Mouse (Mus musculus) hindbrain, embryonic 12.5 days (tissue): ENCODE results near the gene Olfr157. TPM values are rescaled to one million over a fixed set of nuclear protein-coding genes. Genes with fewer than 3 reads are reported as not detected.
"Not testable (repeated sequence)": the region's sequence is repeated elsewhere in the genome, so short reads cannot be mapped to it uniquely, and the experiment has no call there.

Source experiments
- ATAC-seq: fragments of 200-750 bp; cut with Nextera tagmentation; 2 replicates; pipeline ENCODE4 v1.8.0; 2017; ENCODE audit warnings: moderate TSS enrichment; ENCODE audit not compliant: low FRiP score
- H3K27ac ChIP-seq: fragments of 300-500 bp; sonication (generic); 2 replicates; pipeline ENCODE4 v1.5.1; 2016; ENCODE audit warnings: mild to moderate bottlenecking
- H3K27me3 ChIP-seq: fragments of 300-500 bp; sonication (generic); 2 replicates; pipeline ENCODE4 v1.6.1; 2016; ENCODE audit warnings: mild to moderate bottlenecking
- H3K36me3 ChIP-seq: fragments of 300-500 bp; sonication (generic); 2 replicates; pipeline ENCODE4 v1.6.1; 2016; ENCODE audit warnings: mild to moderate bottlenecking
- H3K4me1 ChIP-seq: fragments of 300-500 bp; sonication (generic); 2 replicates; pipeline ENCODE4 v1.6.1; 2016
- H3K4me2 ChIP-seq: fragments of 300-500 bp; sonication (generic); replicated peaks from 2 replicates; pipeline ENCODE4 v1.6.1; 2016; ENCODE audit warnings: mild to moderate bottlenecking
- H3K4me3 ChIP-seq: fragments of 300-500 bp; sonication (generic); 2 replicates; pipeline ENCODE4 v1.5.1; 2016; ENCODE audit warnings: mild to moderate bottlenecking
- H3K9ac ChIP-seq: fragments of 300-500 bp; sonication (generic); 2 replicates; pipeline ENCODE4 v1.6.1; 2016; ENCODE audit warnings: mild to moderate bottlenecking, moderate library complexity
- H3K9me3 ChIP-seq: fragments of 300-500 bp; sonication (generic); replicated peaks from 2 replicates; pipeline ENCODE4 v1.6.1; 2016; ENCODE audit warnings: mild to moderate bottlenecking
- WGBS: fragments of 180-500 bp; shearing (Covaris S2); methylation state at CpG from one replicate; pipeline ENCODE4 v1.1.7; 2016; 5-methylcytosine and 5-hydroxymethylcytosine counted together
- polyA plus RNA-seq: library from polyadenylated mRNA; unstranded; fragments of >200 nt; fragmentation: Nextera tagmentation; extraction: Ambion mirVana; gene quantifications from 2 replicates; pipeline ENCODE4 v1.2.1, GENCODE M21; 2016

Gene Olfr157
- polyA plus RNA-seq, 1 experiment from 2014 or later = not detected

DNA sequence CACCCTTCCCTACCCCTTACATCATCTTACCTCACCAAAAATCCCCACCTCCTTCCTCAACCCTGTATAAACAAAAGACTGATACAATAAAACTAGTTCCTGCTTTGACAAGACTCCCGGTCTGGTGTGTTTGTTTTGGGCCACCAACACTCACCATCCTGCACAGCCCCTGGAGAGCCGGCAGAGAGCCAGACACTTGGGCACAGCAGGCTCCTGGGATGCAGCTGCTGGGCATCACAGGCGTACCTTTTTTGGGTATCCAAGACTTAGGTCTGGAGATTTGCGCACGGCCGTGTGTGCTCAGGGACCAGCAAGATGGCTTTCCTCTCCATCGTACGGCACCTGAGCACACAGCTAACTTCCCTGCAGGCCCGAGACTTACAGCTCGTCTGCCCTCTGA is 19.9 kb upstream of the Olfr157 start:
- H3K36me3 ChIP-seq = no peaks in the 10 kb centered on the region
- no peak overlapping the region for H3K27ac ChIP-seq

DNA sequence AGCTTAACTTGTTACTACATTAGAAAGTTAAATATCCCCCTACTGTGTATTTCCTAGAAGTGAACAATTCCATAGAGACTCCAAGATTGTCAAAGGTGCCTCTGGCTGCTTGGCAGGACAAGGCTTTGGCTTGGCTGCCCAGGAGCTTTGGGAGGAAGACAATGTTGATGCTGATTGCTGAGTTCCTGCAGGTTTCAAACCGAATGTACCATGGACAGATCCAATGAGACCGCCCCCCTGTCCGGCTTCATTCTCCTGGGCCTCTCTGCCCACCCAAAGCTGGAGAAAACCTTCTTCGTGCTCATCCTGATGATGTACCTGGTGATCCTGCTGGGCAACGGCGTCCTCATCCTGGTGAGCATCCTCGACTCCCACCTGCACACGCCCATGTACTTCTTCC is 14.1 kb upstream of the Olfr157 start:
- H3K4me3 ChIP-seq = no peak overlapping the region
- no peak for ATAC-seq
- no peak overlapping the region for H3K9ac ChIP-seq
- no peaks in the 10 kb centered on the region for H3K27me3 ChIP-seq
- no peaks in the 10 kb centered on the region for H3K9me3 ChIP-seq
- H3K4me2 ChIP-seq = no peak overlapping the region
- H3K36me3 ChIP-seq = no peaks in the 10 kb centered on the region
- no peaks in the 10 kb centered on the region for H3K4me1 ChIP-seq
- H3K27ac ChIP-seq = no peak overlapping the region
- 71% methylated on average over 8 of the region's 8 CpGs for WGBS

More for the DNA sequence above, 19.9 kb upstream of the Olfr157 start:
- H3K9ac ChIP-seq = no peak overlapping the region
- 0 out of 2 replicates have a peak, but pooled peaks cover 3% of the 10 kb centered on the region for H3K4me1 ChIP-seq
- H3K27me3 ChIP-seq = no peaks in the 10 kb centered on the region
- H3K4me3 ChIP-seq = no peak overlapping the region
- 80% methylated on average over 10 of the region's 10 CpGs for WGBS
- ATAC-seq = no peak
- no peaks in the 10 kb centered on the region for H3K9me3 ChIP-seq
- H3K4me2 ChIP-seq = no peak overlapping the region

DNA sequence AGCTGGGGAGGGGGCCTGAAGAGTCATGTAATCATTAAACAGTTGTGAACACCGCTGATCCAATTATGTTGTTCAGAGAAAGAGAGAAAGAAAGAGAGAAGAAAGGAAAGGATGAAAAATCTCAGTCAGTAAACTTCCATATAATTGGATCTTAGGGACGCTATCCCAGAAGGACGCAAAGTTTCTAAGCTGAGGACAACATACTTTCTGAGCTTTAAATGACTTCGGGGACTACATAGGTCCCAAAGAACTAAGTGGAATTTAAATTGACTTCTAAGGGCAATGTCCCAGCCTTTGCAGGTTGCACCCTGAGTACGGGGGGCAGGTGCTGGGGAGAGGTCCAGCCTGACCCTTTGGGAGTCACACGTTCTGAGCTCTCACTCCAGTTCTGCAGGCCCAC is 11.3 kb upstream of the Olfr157 start, which contains the start of gene Olfr155:
Gene Olfr155, plus strand, starts transcription at position 301 of the 400 bp plus-strand sequence.
- H3K27ac ChIP-seq = no peak within 1 kb of the TSS
- H3K4me3 ChIP-seq = no peak within 1 kb of the TSS
- no peak within 1 kb of the TSS for H3K4me2 ChIP-seq
- no peak within 1 kb of the TSS for H3K9ac ChIP-seq
- 85% methylated on average over 6 of the region's 6 CpGs for WGBS
- H3K9me3 ChIP-seq = no peaks in the 10 kb centered on the region
- ATAC-seq = no peak
- H3K36me3 ChIP-seq = no peaks in the 10 kb centered on the region
- no peaks in the 10 kb centered on the region for H3K27me3 ChIP-seq
- no peaks in the 10 kb centered on the region for H3K4me1 ChIP-seq

DNA sequence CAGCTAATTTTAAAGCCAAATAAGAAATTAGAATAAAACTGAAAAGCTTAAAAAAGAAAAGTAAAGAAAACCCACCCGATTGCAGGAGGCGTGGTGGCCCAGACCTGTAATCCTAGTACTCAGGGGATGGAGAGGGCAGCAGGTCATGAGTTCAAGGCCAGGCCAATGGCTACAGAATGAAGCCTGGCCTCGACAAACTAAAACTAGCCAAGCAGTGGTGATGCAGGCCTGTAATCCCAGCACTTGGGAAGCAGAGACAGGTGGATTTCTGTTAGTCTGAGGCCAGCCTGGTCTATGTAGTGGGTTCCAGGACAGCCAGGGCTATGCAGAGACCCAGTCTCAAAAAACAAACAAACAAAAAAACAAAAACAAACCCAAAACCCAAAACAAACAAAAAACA is 1.7 kb downstream of the Olfr157 start:
- Histone ChIP-seq H3K9me3 (no peaks in the 10 kb centered on the region), H3K4me3 (no peak overlapping the region), H3K9ac (no peak overlapping the region), H3K27ac (no peak overlapping the region), H3K4me2 (no peak overlapping the region), H3K4me1 (no peaks in the 10 kb centered on the region), H3K36me3 (no peaks in the 10 kb centered on the region), H3K27me3 (no peaks in the 10 kb centered on the region)
- ATAC-seq = no peak
- WGBS = 69% methylated on average over 3 of the region's 3 CpGs

DNA sequence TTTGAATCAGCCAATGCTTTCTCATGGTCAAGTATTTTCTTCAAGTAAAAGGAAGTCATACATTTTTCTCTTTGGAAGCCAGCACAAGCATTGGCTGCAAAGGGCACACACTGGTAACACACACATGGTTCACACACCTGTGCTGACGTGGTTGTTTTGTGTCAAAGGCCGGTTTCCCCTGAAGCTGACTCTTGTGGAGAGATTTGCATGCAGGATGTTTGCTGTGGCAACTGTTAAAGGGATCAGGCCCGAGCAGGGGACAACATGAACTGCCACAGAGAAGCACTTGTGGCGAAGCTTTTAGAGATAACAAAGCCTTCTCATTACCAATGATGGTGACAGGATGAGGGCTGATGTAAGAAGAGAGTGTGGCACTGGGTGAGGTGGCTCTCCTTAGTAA is 5.3 kb downstream of the Olfr157 start:
- no peak overlapping the region for H3K9ac ChIP-seq
- no peaks in the 10 kb centered on the region for H3K4me1 ChIP-seq
- H3K36me3 ChIP-seq = no peaks in the 10 kb centered on the region
- ATAC-seq = no peak
- H3K9me3 ChIP-seq = no peaks in the 10 kb centered on the region
- no peaks in the 10 kb centered on the region for H3K27me3 ChIP-seq
- no peak overlapping the region for H3K4me2 ChIP-seq
- H3K4me3 ChIP-seq = no peak overlapping the region
- 69% methylated on average over 4 of the region's 4 CpGs for WGBS
- H3K27ac ChIP-seq = no peak overlapping the region

DNA sequence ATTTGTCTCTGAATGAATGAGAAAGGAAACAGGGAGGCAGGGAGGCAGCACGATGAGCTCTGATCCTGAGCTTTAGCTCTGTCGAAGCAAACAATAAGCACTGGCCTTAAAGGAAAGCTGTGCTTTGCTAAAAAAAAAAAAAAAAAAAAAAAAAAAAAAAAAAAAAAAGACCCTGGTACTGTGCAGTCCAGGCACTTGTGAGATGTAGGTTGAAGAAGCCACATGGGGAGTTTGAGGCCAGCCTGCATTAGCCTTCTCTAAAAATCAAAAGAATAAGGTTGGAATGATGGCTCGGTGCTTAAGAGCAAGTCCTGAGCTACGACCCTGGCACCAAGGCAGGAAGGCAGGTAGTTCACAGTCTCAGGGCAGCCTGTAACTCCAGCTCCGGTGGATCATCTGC is 6.2 kb downstream of the Olfr157 start:
- Histone ChIP-seq H3K4me1 (no peaks in the 10 kb centered on the region), H3K9ac (no peak overlapping the region), H3K9me3 (no peaks in the 10 kb centered on the region), H3K4me3 (no peak overlapping the region), H3K4me2 (no peak overlapping the region), H3K27ac (no peak overlapping the region), H3K36me3 (no peaks in the 10 kb centered on the region), H3K27me3 (no peaks in the 10 kb centered on the region)
- no peak for ATAC-seq
- 70% methylated on average over 5 of the region's 5 CpGs for WGBS

DNA sequence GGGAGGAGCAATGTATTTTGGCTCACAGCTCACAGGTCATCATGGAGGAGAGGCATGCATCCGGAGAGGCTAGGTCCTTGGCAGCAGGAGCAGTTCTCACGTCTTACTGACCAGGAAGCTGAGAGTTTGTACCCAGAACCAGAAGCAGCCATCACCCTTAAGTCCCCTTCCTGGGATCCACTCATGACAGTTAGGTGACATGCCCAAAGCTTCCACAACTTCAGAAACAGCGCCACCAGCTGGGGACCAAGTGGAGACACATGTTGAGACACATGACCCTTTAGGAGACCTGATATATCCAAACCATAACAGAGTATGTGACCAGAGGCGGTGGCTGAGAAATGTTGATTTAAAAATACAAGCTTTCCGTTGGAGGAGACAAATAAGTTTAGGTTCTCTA is 8.0 kb downstream of the Olfr157 start:
- no peaks in the 10 kb centered on the region for H3K27me3 ChIP-seq
- no peak overlapping the region for H3K4me2 ChIP-seq
- no peaks in the 10 kb centered on the region for H3K9me3 ChIP-seq
- 70% methylated on average over 5 of the region's 5 CpGs for WGBS
- no peak for ATAC-seq
- H3K9ac ChIP-seq = no peak overlapping the region
- H3K4me3 ChIP-seq = no peak overlapping the region
- H3K36me3 ChIP-seq = no peaks in the 10 kb centered on the region
- no peak overlapping the region for H3K27ac ChIP-seq
- no peaks in the 10 kb centered on the region for H3K4me1 ChIP-seq

DNA sequence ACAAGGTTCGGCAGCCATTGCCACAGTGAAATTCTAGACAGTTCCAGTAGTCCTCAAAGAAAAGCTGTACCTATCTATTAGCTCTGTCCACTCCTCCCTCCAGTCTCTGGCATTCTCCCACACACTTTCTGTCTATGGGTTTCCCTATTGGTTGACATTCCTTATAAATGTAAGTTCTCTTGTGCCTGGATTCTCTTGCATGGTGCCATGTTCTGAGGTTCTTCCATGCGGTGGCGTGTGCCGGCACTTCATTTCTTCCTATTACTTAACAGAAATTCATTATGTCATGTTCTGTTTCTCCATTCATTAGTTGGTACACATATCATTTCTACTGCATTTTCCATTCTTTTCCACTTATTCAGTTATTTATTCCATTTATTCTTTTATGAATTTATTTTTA is 11.2 kb downstream of the Olfr157 start:
- no peak overlapping the region for H3K9ac ChIP-seq
- H3K27ac ChIP-seq = no peak overlapping the region
- H3K27me3 ChIP-seq = no peaks in the 10 kb centered on the region
- 93% methylated on average over 4 of the region's 4 CpGs for WGBS
- no peak for ATAC-seq
- H3K4me3 ChIP-seq = no peak overlapping the region
- H3K9me3 ChIP-seq = no peaks in the 10 kb centered on the region
- H3K4me2 ChIP-seq = no peak overlapping the region
- no peaks in the 10 kb centered on the region for H3K36me3 ChIP-seq
- H3K4me1 ChIP-seq = no peaks in the 10 kb centered on the region

DNA sequence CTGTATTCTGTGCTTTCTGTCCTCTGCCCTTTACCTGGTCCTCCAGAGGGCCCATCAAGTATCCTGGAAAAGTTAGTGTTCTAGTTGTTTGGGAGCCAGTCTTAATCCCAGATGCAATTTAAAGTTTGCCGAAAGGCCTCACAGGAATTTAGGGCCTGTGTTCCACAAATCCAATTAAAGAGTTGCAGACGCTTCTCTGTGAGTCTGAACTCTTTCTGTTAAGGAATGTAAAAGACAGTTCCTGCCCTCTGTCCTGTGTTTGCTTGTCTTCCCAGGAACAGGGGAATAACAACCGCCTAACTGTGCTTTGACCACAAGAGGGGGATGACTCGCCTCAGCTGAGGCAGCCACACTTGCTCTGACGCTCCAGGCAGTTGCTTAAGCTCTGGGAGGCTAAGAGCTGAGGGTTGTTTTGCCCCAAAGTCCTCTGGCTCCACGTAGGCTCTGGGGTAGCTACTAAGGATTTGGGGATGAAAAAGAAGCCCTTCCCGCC is 16.1 kb downstream of the Olfr157 start, which contains the start of gene Olfr156:
Gene Olfr156, minus strand, starts transcription at position 51 of the 493 bp plus-strand sequence.
- H3K4me1 ChIP-seq = no peaks in the 10 kb centered on the region
- 17% methylated on average over 7 of the region's 7 CpGs for WGBS
- no peak within 1 kb of the TSS for H3K9ac ChIP-seq
- H3K27me3 ChIP-seq = no peaks in the 10 kb centered on the region
- no peak for ATAC-seq
- no peaks in the 10 kb centered on the region for H3K9me3 ChIP-seq
- no peak within 1 kb of the TSS for H3K4me3 ChIP-seq
- H3K27ac ChIP-seq = no peak within 1 kb of the TSS
- no peaks in the 10 kb centered on the region for H3K36me3 ChIP-seq
- no peak within 1 kb of the TSS for H3K4me2 ChIP-seq

DNA sequence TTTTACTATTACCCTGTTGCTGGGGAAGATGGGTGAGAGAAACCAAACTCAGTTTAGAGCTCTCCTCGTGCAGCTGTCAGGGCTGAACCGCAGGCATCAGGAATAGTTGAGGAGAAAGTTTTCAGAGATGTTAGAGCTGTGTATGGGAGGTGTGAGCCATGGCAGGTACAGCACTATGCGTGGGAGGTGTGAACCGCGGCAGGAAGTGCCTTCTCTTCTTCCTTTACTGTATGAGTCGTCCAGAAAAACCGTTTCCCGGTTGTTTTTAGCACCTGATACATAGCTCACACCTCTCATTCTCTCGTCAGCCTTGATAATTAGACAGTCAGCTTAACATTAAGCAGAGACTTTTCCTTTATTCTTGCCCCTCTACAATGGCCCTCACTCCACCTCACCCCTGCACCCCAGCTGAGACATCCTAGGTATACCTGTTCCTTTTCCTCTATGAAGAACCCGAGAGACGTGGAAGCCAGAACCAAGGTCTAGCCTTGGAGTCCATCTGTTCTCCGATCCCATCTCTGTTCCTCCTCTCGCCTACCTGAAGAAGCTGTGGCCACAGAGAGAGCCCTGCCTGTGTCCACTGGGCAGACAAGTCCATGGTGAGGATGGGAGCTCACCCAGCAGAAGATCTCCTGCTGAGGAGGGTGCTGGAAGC is 17.0 kb downstream of the Olfr157 start:
- H3K27me3 ChIP-seq = no peaks in the 10 kb centered on the region
- H3K4me2 ChIP-seq = no peak overlapping the region

DNA sequence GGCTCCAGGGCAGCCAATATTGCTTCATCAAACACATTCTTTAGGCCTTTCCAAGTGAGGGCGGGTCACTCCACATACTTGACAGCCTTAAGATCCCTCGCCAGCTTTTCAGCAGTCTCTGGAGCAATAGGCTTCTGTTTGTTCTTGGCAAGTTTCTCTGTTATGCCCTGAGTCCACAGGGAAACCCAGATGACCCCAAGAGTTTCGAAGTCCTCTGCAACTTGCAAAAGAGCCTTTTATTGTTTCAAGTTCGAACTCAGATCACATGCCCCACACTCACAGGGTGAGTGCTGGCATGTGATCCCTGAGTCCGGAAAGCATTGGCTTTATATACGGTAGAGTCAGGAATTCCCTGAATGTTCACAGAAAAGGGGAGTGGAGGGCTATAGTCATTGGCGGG is 41.1 kb downstream of the Olfr157 start:
- Histone ChIP-seq H3K9ac (no peak overlapping the region), H3K4me2 (no peak overlapping the region), H3K4me3 (no peak overlapping the region), H3K27ac (no peak overlapping the region), H3K36me3 (no peaks in the 10 kb centered on the region), H3K9me3 (peaks cover 10% of the 10 kb centered on the region), H3K27me3 (no peaks in the 10 kb centered on the region), H3K4me1 (no peaks in the 10 kb centered on the region)
- WGBS = 84% methylated on average over 7 of the region's 7 CpGs
- ATAC-seq = no peak

More for the DNA sequence above, 17.0 kb downstream of the Olfr157 start:
- no peaks in the 10 kb centered on the region for H3K4me1 ChIP-seq
- no peak overlapping the region for H3K4me3 ChIP-seq
- no peak overlapping the region for H3K27ac ChIP-seq
- H3K36me3 ChIP-seq = no peaks in the 10 kb centered on the region
- ATAC-seq = no peak
- WGBS = 85% methylated on average over 13 of the region's 13 CpGs
- no peaks in the 10 kb centered on the region for H3K9me3 ChIP-seq
- no peak overlapping the region for H3K9ac ChIP-seq

DNA sequence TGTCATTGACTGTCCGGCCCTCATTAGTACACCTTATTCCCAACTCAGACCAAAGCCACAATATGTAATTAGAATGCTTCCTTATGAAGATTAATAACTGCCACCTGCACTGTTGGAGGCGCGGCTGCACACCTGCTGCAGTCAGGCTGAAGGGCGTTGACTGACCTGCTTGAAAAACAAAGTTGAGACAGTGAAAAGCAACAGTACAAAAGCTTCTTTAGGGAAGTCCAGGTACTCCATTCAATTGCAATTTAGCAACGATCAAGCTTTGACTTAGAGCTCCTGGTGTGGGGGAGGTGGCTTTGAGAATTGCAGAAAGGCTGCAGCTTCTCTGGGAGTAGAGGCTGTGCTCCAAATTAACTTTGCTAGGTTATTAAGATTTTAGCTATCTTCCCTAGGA is 44.2 kb downstream of the Olfr157 start:
- WGBS = 84% methylated on average over 5 of the region's 5 CpGs
- not testable (repeated sequence) for H3K4me1 ChIP-seq, H3K27me3 ChIP-seq, H3K4me3 ChIP-seq, H3K4me2 ChIP-seq, H3K27ac ChIP-seq, H3K9ac ChIP-seq, H3K9me3 ChIP-seq, H3K36me3 ChIP-seq, ATAC-seq

DNA sequence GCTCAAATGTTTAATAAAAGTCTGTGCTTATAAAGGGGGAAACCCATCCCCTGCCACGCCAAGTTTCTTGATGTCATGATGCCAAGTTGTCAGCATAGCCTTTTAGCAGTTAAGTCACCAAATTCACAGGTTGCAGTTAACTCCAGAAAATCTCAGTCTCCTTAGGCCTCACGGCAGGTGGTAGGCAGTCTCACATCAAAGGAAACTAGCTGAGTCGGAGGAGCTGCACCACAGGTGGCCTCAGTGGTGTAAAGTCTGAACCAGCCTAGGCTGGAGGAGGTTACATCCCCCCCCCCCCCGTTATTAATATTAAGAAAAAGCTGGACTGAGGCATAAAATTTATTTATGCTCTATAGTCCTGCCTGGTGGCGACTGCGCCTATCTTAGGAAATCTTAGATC is 44.7 kb downstream of the Olfr157 start:
- no peaks in the 10 kb centered on the region for H3K27me3 ChIP-seq
- 76% methylated on average over 6 of the region's 6 CpGs for WGBS
- no peak overlapping the region for H3K4me2 ChIP-seq
- H3K4me1 ChIP-seq = no peaks in the 10 kb centered on the region
- H3K9me3 ChIP-seq = 0 out of 2 replicates have a peak, but pooled peaks cover 3% of the 10 kb centered on the region
- H3K4me3 ChIP-seq = no peak overlapping the region
- ATAC-seq = no peak
- no peaks in the 10 kb centered on the region for H3K36me3 ChIP-seq
- no peak overlapping the region for H3K9ac ChIP-seq
- no peak overlapping the region for H3K27ac ChIP-seq
